Mouse (Mus musculus) forebrain, embryonic 12.5 days (tissue): Measurements from ENCODE around the gene Asxl2. TPM values are rescaled to one million over a fixed set of nuclear protein-coding genes. Genes with fewer than 3 reads are reported as not detected.

Source experiments
- ATAC-seq: fragments of 200-750 bp; cut with Nextera tagmentation; 2 replicates; pipeline ENCODE4 v1.8.0; 2017; ENCODE audit warnings: moderate TSS enrichment; ENCODE audit not compliant: low FRiP score
- H3K27ac ChIP-seq: fragments of 300-500 bp; sonication (generic); 2 replicates; pipeline ENCODE4 v1.5.1; 2016; ENCODE audit warnings: mild to moderate bottlenecking
- H3K27me3 ChIP-seq: fragments of 300-500 bp; sonication (generic); 2 replicates; pipeline ENCODE4 v1.6.1; 2016; ENCODE audit warnings: mild to moderate bottlenecking
- H3K36me3 ChIP-seq: fragments of 300-500 bp; sonication (generic); replicated peaks from 2 replicates; pipeline ENCODE4 v1.6.1; 2016; ENCODE audit warnings: mild to moderate bottlenecking
- H3K4me1 ChIP-seq: fragments of 300-500 bp; sonication (generic); 2 replicates; pipeline ENCODE4 v1.6.1; 2016
- H3K4me2 ChIP-seq: fragments of 300-500 bp; sonication (generic); 2 replicates; pipeline ENCODE4 v1.6.1; 2016; ENCODE audit warnings: mild to moderate bottlenecking, moderate library complexity
- H3K4me3 ChIP-seq: fragments of 300-500 bp; sonication (generic); replicated peaks from 2 replicates; pipeline ENCODE4 v1.5.1; 2016; ENCODE audit warnings: mild to moderate bottlenecking
- H3K9ac ChIP-seq: fragments of 300-500 bp; sonication (generic); 2 replicates; pipeline ENCODE4 v1.6.1; 2016; ENCODE audit warnings: mild to moderate bottlenecking
- H3K9me3 ChIP-seq: fragments of 300-500 bp; sonication (generic); 2 replicates; pipeline ENCODE4 v1.6.1; 2016
- WGBS: fragments of 180-500 bp; shearing (Covaris S2); methylation state at CpG from one replicate; pipeline ENCODE4 v1.1.7; 2016; 5-methylcytosine and 5-hydroxymethylcytosine counted together
- polyA plus RNA-seq: library from polyadenylated mRNA; unstranded; fragments of >200 nt; fragmentation: Nextera tagmentation; extraction: Ambion mirVana; gene quantifications from 2 replicates; pipeline ENCODE4 v1.2.1, GENCODE M21; 2016

The Asxl2 gene
- 19.6 and 20.7 TPM in 2 replicates for polyA plus RNA-seq

- under 1% methylated on average over 53 of the region's 53 CpGs for WGBS
- ATAC-seq: peak; percentile 96
- peak within 1 kb of the TSS; percentile 65 for H3K4me2 ChIP-seq
These were observed at the start of gene Asxl2 for GRCm38 (mm10) chr12:3426530-3427034. Asxl2 (plus strand) TSS chr12:3426857.

GRCm38 (mm10) chr12:3377190-3377589, 49.5 kb upstream of the Asxl2 start:
- Histone ChIP-seq H3K36me3 (peaks cover 36% of the 10 kb centered on the region), H3K4me1 (peaks cover 7% of the 10 kb centered on the region), H3K9ac (no peak overlapping the region), H3K27ac (no peak overlapping the region), H3K27me3 (no peaks in the 10 kb centered on the region), H3K9me3 (no peaks in the 10 kb centered on the region), H3K4me3 (no peak overlapping the region), H3K4me2 (no peak overlapping the region)
- 22% methylated on average over 3 of the region's 3 CpGs for WGBS
- ATAC-seq: no peak

More at GRCm38 (mm10) chr12:3426530-3427034, at the start of gene Asxl2:
- Histone ChIP-seq H3K4me3 (peak within 1 kb of the TSS; percentile 93), H3K9me3 (no peaks in the 10 kb centered on the region), H3K36me3 (peaks cover 12% of the 10 kb centered on the region; the same call in 1 of the 2 replicates), H3K27ac (peak within 1 kb of the TSS; percentile 96), H3K9ac (peak within 1 kb of the TSS; percentile 89), H3K27me3 (no peaks in the 10 kb centered on the region), H3K4me1 (peaks cover 14% of the 10 kb centered on the region)

- Histone ChIP-seq H3K4me1 (0 out of 2 replicates have a peak, but pooled peaks cover 2% of the 10 kb centered on the region), H3K36me3 (peaks cover 41% of the 10 kb centered on the region), H3K9me3 (no peaks in the 10 kb centered on the region), H3K27me3 (no peaks in the 10 kb centered on the region), H3K4me3 (no peak overlapping the region), H3K4me2 (no peak overlapping the region), H3K9ac (no peak overlapping the region), H3K27ac (no peak overlapping the region)
- no peak for ATAC-seq
- WGBS: 82% methylated on average over 5 of the region's 5 CpGs
These were observed 48.9 kb upstream of the Asxl2 start for GRCm38 (mm10) chr12:3377755-3378154.

- Histone ChIP-seq H3K27ac (no peak overlapping the region), H3K4me1 (no peaks in the 10 kb centered on the region; the same call in 1 of the 2 replicates), H3K4me2 (no peak overlapping the region), H3K36me3 (peaks cover 63% of the 10 kb centered on the region), H3K9me3 (no peaks in the 10 kb centered on the region), H3K9ac (no peak overlapping the region), H3K27me3 (no peaks in the 10 kb centered on the region), H3K4me3 (no peak overlapping the region)
- 83% methylated on average over 1 of the region's 1 CpGs for WGBS
- no peak for ATAC-seq
These were observed 41.8 kb upstream of the Asxl2 start for GRCm38 (mm10) chr12:3384860-3385259.

- no peak overlapping the region for H3K9ac ChIP-seq
- no peaks in the 10 kb centered on the region for H3K9me3 ChIP-seq
- H3K4me3 ChIP-seq: no peak overlapping the region
- WGBS: 87% methylated on average over 6 of the region's 6 CpGs
- no peaks in the 10 kb centered on the region; the same call in 1 of the 2 replicates for H3K4me1 ChIP-seq
- no peak for ATAC-seq
- no peak overlapping the region for H3K4me2 ChIP-seq
- peaks cover 66% of the 10 kb centered on the region for H3K36me3 ChIP-seq
- no peak overlapping the region for H3K27ac ChIP-seq
- H3K27me3 ChIP-seq: no peaks in the 10 kb centered on the region
These were observed 41.4 kb upstream of the Asxl2 start for GRCm38 (mm10) chr12:3385271-3385670.

GRCm38 (mm10) chr12:3385940-3386339, 40.7 kb upstream of the Asxl2 start:
- H3K9ac ChIP-seq: no peak overlapping the region
- no peaks in the 10 kb centered on the region for H3K9me3 ChIP-seq
- 56% methylated on average over 10 of the region's 10 CpGs for WGBS
- peaks cover 66% of the 10 kb centered on the region for H3K36me3 ChIP-seq
- H3K4me2 ChIP-seq: no peak overlapping the region
- H3K4me3 ChIP-seq: no peak overlapping the region
- H3K27me3 ChIP-seq: no peaks in the 10 kb centered on the region
- 0 out of 2 replicates have a peak overlapping the region, but pooled peaks have one; percentile 42 for H3K27ac ChIP-seq
- no peaks in the 10 kb centered on the region; the same call in 1 of the 2 replicates for H3K4me1 ChIP-seq
- no peak for ATAC-seq

GRCm38 (mm10) chr12:3387891-3388290, 38.8 kb upstream of the Asxl2 start:
- H3K4me2 ChIP-seq: no peak overlapping the region
- no peak for ATAC-seq
- H3K27ac ChIP-seq: no peak overlapping the region
- H3K4me3 ChIP-seq: no peak overlapping the region
- H3K36me3 ChIP-seq: peaks cover 65% of the 10 kb centered on the region
- no peaks in the 10 kb centered on the region for H3K27me3 ChIP-seq
- 95% methylated on average over 16 of the region's 16 CpGs for WGBS
- no peak overlapping the region for H3K9ac ChIP-seq
- no peaks in the 10 kb centered on the region; the same call in 1 of the 2 replicates for H3K4me1 ChIP-seq
- no peaks in the 10 kb centered on the region for H3K9me3 ChIP-seq

GRCm38 (mm10) chr12:3389394-3389793, 37.3 kb upstream of the Asxl2 start:
- Histone ChIP-seq H3K27me3 (no peaks in the 10 kb centered on the region), H3K9me3 (no peaks in the 10 kb centered on the region), H3K36me3 (peaks cover 72% of the 10 kb centered on the region), H3K4me1 (no peaks in the 10 kb centered on the region; the same call in 1 of the 2 replicates), H3K27ac (no peak overlapping the region), H3K4me2 (no peak overlapping the region), H3K4me3 (no peak overlapping the region), H3K9ac (no peak overlapping the region)
- 94% methylated on average over 12 of the region's 12 CpGs for WGBS
- no peak for ATAC-seq

GRCm38 (mm10) chr12:3390071-3390470, 36.6 kb upstream of the Asxl2 start:
- Histone ChIP-seq H3K4me2 (no peak overlapping the region), H3K4me1 (no peaks in the 10 kb centered on the region; the same call in 1 of the 2 replicates), H3K4me3 (no peak overlapping the region), H3K27ac (no peak overlapping the region), H3K27me3 (no peaks in the 10 kb centered on the region), H3K36me3 (peaks cover 77% of the 10 kb centered on the region), H3K9me3 (no peaks in the 10 kb centered on the region), H3K9ac (no peak overlapping the region)
- ATAC-seq: no peak
- 95% methylated on average over 2 of the region's 2 CpGs for WGBS

- Histone ChIP-seq H3K27ac (no peak overlapping the region), H3K9me3 (no peaks in the 10 kb centered on the region), H3K27me3 (no peaks in the 10 kb centered on the region), H3K4me1 (no peaks in the 10 kb centered on the region), H3K36me3 (peaks cover 79% of the 10 kb centered on the region), H3K9ac (no peak overlapping the region), H3K4me2 (no peak overlapping the region), H3K4me3 (no peak overlapping the region)
- ATAC-seq: peak; percentile 73
- WGBS: 32% methylated on average over 12 of the region's 12 CpGs
These were observed 35.9 kb upstream of the Asxl2 start for GRCm38 (mm10) chr12:3390577-3391262.

GRCm38 (mm10) chr12:3391276-3391675, 35.4 kb upstream of the Asxl2 start:
- Histone ChIP-seq H3K4me3 (no peak overlapping the region), H3K9me3 (no peaks in the 10 kb centered on the region), H3K4me1 (no peaks in the 10 kb centered on the region), H3K9ac (no peak overlapping the region), H3K27ac (no peak overlapping the region), H3K27me3 (no peaks in the 10 kb centered on the region), H3K36me3 (peaks cover 73% of the 10 kb centered on the region), H3K4me2 (no peak overlapping the region)
- no peak for ATAC-seq
- 92% methylated on average over 1 of the region's 1 CpGs for WGBS

- Histone ChIP-seq H3K27me3 (no peaks in the 10 kb centered on the region), H3K9me3 (no peaks in the 10 kb centered on the region), H3K4me2 (no peak overlapping the region), H3K36me3 (peaks cover 68% of the 10 kb centered on the region), H3K4me1 (no peaks in the 10 kb centered on the region), H3K9ac (no peak overlapping the region), H3K4me3 (no peak overlapping the region), H3K27ac (no peak overlapping the region)
- WGBS: 75% methylated on average over 4 of the region's 4 CpGs
- no peak for ATAC-seq
These were observed 33.5 kb upstream of the Asxl2 start for GRCm38 (mm10) chr12:3393140-3393539.

GRCm38 (mm10) chr12:3396931-3397330, 29.7 kb upstream of the Asxl2 start:
- no peak overlapping the region for H3K4me3 ChIP-seq
- no peak overlapping the region for H3K27ac ChIP-seq
- H3K36me3 ChIP-seq: peaks cover 68% of the 10 kb centered on the region
- no peaks in the 10 kb centered on the region for H3K9me3 ChIP-seq
- no peak overlapping the region for H3K9ac ChIP-seq
- no peaks in the 10 kb centered on the region for H3K4me1 ChIP-seq
- ATAC-seq: no peak
- H3K27me3 ChIP-seq: no peaks in the 10 kb centered on the region
- 88% methylated on average over 8 of the region's 8 CpGs for WGBS
- H3K4me2 ChIP-seq: no peak overlapping the region
